ENCODE assay signal across 25 mouse cellular contexts in genomic region chr2:157148417-157148816, GRCm38 (mm10). TPM values are rescaled to one million over a fixed set of nuclear protein-coding genes. Genes with fewer than 3 reads are reported as not detected.
A peak's percentile ranks its signal among the peaks of the same experiment; 100 is the strongest.
DNase-seq lines count a peak whose midpoint lies in the region; ATAC-seq and TF ChIP-seq lines count a peak whose summit lies in the region.
"Had no signal": no experiment of that assay in that cellular context is flagged by ENCODE, and none has a peak within 500 bp of the region (broad histone marks: within the 10 kb centered on the region; RNA-seq: fewer than 3 reads in every experiment).

No protein-coding gene starts in this region.

- H3K4me3 ChIP-seq in embryonic fibroblast, embryonic 13.5 days (ENCODE audit: insufficient read depth, low read length), result no peak overlapping the region
- H3K4me3 ChIP-seq: embryonic facial prominence, embryonic 10.5 days; embryonic facial prominence, embryonic 13.5 days; forebrain, embryonic 10.5 days; forebrain, embryonic 13.5 days; heart, adult 2 months; hindbrain, embryonic 12.5 days; hindbrain, embryonic 15.5 days; intestine, embryonic 15.5 days had no signal

- 0 out of 2 replicates have a peak, but pooled peaks have one; percentile 30 for ATAC-seq in monocyte, adult 5-6 weeks (replicated peaks; ENCODE audit: insufficient number of reproducible peaks, low FRiP score, low TSS enrichment, poor library complexity, severe bottlenecking)
- ATAC-seq: forebrain, embryonic 13.5 days; forebrain, embryonic 16.5 days; intestine, embryonic 15.5 days had no signal

- H3K4me1 ChIP-seq in embryonic fibroblast, embryonic 13.5 days (ENCODE audit: control insufficient read depth, insufficient read depth, low read length), result peaks cover 2% of the 10 kb centered on the region; the same call in 1 of the 2 replicates
- H3K4me1 ChIP-seq: embryonic facial prominence, embryonic 10.5 days; embryonic facial prominence, embryonic 13.5 days; forebrain, embryonic 10.5 days; forebrain, embryonic 13.5 days; hindbrain, embryonic 12.5 days; hindbrain, embryonic 15.5 days; intestine, embryonic 15.5 days had no signal

- intact Hi-C loops in left cerebral cortex, postnatal 14 days (cut with DNase I), result no loop called here

- no peak for TF ChIP-seq CTCF in embryonic fibroblast, embryonic 13.5 days (IDR thresholded peaks at IDR 0.05; ENCODE audit: borderline replicate concordance, insufficient read depth, low read length)

- peak; percentile 54 for DNase-seq in lung, postnatal 36 days
- no peak for DNase-seq in lung, postnatal 14 days
- DNase-seq in ES-CJ7 (ENCODE audit: low read depth, low spot score), result peak; percentile 30
- DNase-seq in left cerebral cortex, postnatal 14 days (ENCODE audit: low spot score in 2 of 2), result no peak
- no peak for DNase-seq in heart, adult 9 months (ENCODE audit: low spot score in 2 of 2)
- no peak for DNase-seq in left cerebral cortex, adult 18-20 months (ENCODE audit: low spot score in 2 of 2)
- DNase-seq: adrenal gland, adult 2 months; adrenal gland, postnatal 14 days; cerebellum, adult 18-20 months; cerebellum, adult 9-11 months; cerebellum, postnatal 25 days; embryo, embryonic 11 days; gastrocnemius, postnatal 10 days; gastrocnemius, postnatal 36 days; heart, adult 2 months had no signal

- H3K27ac ChIP-seq in embryonic fibroblast, embryonic 13.5 days (ENCODE audit: insufficient read depth, low read length), result 0 out of 2 replicates have a peak overlapping the region, but pooled peaks have one; percentile 23
- H3K27ac ChIP-seq: embryonic facial prominence, embryonic 10.5 days; embryonic facial prominence, embryonic 13.5 days; forebrain, embryonic 10.5 days; forebrain, embryonic 13.5 days; heart, adult 2 months; hindbrain, embryonic 12.5 days; hindbrain, embryonic 15.5 days; intestine, embryonic 15.5 days had no signal

- TF ChIP-seq POLR2A in embryonic fibroblast, embryonic 13.5 days (IDR thresholded peaks at IDR 0.05; ENCODE audit: low read depth, low read length), result no peak

RNA-seq across cellular contexts. Expression of gene Samhd1, which starts 13.4 kb away (rescaled TPM):
- polyA plus RNA-seq in embryonic fibroblast, embryonic 13.5 days (2011; ENCODE audit: insufficient read length, low read depth, missing spikeins), result 79.5 and 83.7 TPM in 2 replicates
- total RNA-seq in monocyte, adult 5-6 weeks (2017), result 1,089 to 1,183 TPM (median 1,123 TPM) in 3 replicates
- total RNA-seq in left cerebral cortex, postnatal 14 days (2021), result 10 to 100 TPM; 12.0 to 14.1 TPM
- total RNA-seq in left cerebral cortex, adult 18-20 months (2021), result 10 to 100 TPM; 12.7 to 13.9 TPM

RNA-seq across cellular contexts. Expression of gene Rbl1, which starts 55.9 kb away (rescaled TPM):
- polyA plus RNA-seq in embryonic fibroblast, embryonic 13.5 days (2011; ENCODE audit: insufficient read length, low read depth, missing spikeins), result 19.9 and 24.0 TPM in 2 replicates
- 30.9 to 49.8 TPM (median 34.4 TPM) in 3 replicates for total RNA-seq in monocyte, adult 5-6 weeks (2017)
- 1 to 10 TPM; 1.7 to 1.8 TPM for total RNA-seq in left cerebral cortex, postnatal 14 days (2021)
- 1 to 10 TPM; 1.4 to 1.8 TPM for total RNA-seq in left cerebral cortex, adult 18-20 months (2021)

Comparison
In these comparisons a context has a peak if more than half of its experiments do, and no peak if none do; other contexts are left out.
1. DNase-seq: peak in lung, postnatal 36 days (single experiment) and ES-CJ7 (single experiment); none in lung, postnatal 14 days (single experiment), left cerebral cortex, postnatal 14 days (0 of 2), heart, adult 9 months (0 of 2) and left cerebral cortex, adult 18-20 months (0 of 2).
2. RNA of gene Samhd1, which starts 13.4 kb away (total RNA-seq): 1,089 to 1,183 TPM in monocyte, adult 5-6 weeks; 12.0 to 14.1 TPM in left cerebral cortex, postnatal 14 days and 12.7 to 13.9 TPM in left cerebral cortex, adult 18-20 months; every median in the first group is over 10 times any median in the second.
3. RNA of gene Rbl1, which starts 55.9 kb away (total RNA-seq): 30.9 to 49.8 TPM in monocyte, adult 5-6 weeks; 1.4 to 1.8 TPM in left cerebral cortex, adult 18-20 months and 1.7 to 1.8 TPM in left cerebral cortex, postnatal 14 days; every median in the first group is over 10 times any median in the second.